Mouse (Mus musculus): ENCODE results near the gene Il1b. TPM values are rescaled to one million over a fixed set of nuclear protein-coding genes. Genes with fewer than 3 reads are reported as not detected.

Il1b gene
- polyA plus RNA-seq, 1 experiment from 2014 or later = 0.64 TPM

DNA sequence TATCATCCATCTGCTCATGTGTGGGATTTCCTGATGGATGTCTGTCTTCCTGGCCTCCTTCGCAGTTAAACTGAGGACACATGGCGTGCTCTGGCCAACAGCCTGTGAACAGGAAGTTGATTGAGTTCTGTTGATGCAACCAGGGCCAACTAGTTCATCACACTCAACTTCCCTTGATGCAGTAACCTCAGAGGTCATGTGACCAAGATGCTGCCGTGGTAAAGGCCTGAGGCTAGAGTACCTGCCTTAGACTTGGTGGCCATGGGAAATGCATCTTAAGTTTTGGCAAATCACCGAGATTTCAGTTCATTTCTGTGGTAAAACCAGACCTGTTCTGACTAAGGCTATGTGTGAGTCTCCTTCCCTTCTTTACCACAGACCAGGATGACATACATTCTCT, 55.1 kb downstream of the Il1b start:
- no peak overlapping the region for H3K9ac ChIP-seq (ENCODE audit: low read length)
- H3K27me3 ChIP-seq (ENCODE audit: control insufficient read depth, insufficient read depth, low read length) = no peaks in the 10 kb centered on the region
- H3K27ac ChIP-seq (ENCODE audit: low read length) = no peak overlapping the region
- no peak for ATAC-seq (replicated peaks; ENCODE audit: extremely low read depth, insufficient read depth, low FRiP score)
- no peaks in the 10 kb centered on the region for H3K9me3 ChIP-seq (replicated peaks; ENCODE audit: control insufficient read depth, low read length)
- H3K4me2 ChIP-seq (ENCODE audit: low read depth, low read length) = no peak overlapping the region
- no peaks in the 10 kb centered on the region for H3K36me3 ChIP-seq (ENCODE audit: control insufficient read depth, insufficient read depth)
- WGBS = 64% methylated on average over 4 of the region's 4 CpGs
- no peak overlapping the region for H3K4me3 ChIP-seq (ENCODE audit: low read length)
- no peaks in the 10 kb centered on the region for H3K4me1 ChIP-seq (ENCODE audit: control insufficient read depth, insufficient read depth, low read length)

DNA sequence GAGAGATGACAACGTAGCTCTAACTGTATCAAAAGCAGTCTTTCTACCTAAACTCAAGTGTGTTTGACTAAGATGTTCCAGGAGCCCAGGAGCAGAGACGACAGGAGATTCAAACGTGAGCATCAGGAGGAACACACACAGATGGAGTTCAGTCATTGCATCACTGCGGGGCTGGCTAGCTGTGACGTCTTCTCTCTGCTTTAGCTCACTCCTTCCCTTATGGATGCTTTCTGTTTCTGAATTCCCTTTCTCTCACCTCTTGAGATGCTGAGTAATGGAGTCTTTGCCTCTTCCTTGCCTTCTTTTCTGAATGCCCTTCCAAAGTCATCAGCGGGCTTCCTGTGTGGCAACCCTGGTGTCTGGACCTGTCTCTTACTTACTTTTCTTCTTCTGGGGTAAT, 56.1 kb downstream of the Il1b start:
- H3K27ac ChIP-seq (ENCODE audit: low read length) = no peak overlapping the region
- no peak overlapping the region for H3K9ac ChIP-seq (ENCODE audit: low read length)
- no peaks in the 10 kb centered on the region for H3K4me1 ChIP-seq (ENCODE audit: control insufficient read depth, insufficient read depth, low read length)
- H3K36me3 ChIP-seq (ENCODE audit: control insufficient read depth, insufficient read depth) = no peaks in the 10 kb centered on the region
- WGBS = 70% methylated on average over 6 of the region's 6 CpGs
- no peak for ATAC-seq (replicated peaks; ENCODE audit: extremely low read depth, insufficient read depth, low FRiP score)
- no peaks in the 10 kb centered on the region for H3K9me3 ChIP-seq (replicated peaks; ENCODE audit: control insufficient read depth, low read length)
- no peak overlapping the region for H3K4me2 ChIP-seq (ENCODE audit: low read depth, low read length)
- H3K27me3 ChIP-seq (ENCODE audit: control insufficient read depth, insufficient read depth, low read length) = no peaks in the 10 kb centered on the region
- H3K4me3 ChIP-seq (ENCODE audit: low read length) = no peak overlapping the region

Other genes starting within 250 kb of the Il1b start
- gene Chchd5, start 241.4 kb downstream of the Il1b start, polyA plus RNA-seq (2015; fragmentation: Nextera tagmentation; extraction: Ambion mirVana) = 17.6 and 18.2 TPM in 2 replicates
- gene Slc20a1, start 172.4 kb downstream of the Il1b start, polyA plus RNA-seq (2015; fragmentation: Nextera tagmentation; extraction: Ambion mirVana) = 20.5 and 21.1 TPM in 2 replicates
- gene Ckap2l, start 73.9 kb downstream of the Il1b start, polyA plus RNA-seq (2015; fragmentation: Nextera tagmentation; extraction: Ambion mirVana) = 37.7 and 47.8 TPM in 2 replicates
- 0.11 and 0.22 TPM in 2 replicates for gene Il1a, start 61.2 kb downstream of the Il1b start, polyA plus RNA-seq (2015; fragmentation: Nextera tagmentation; extraction: Ambion mirVana)
- gene F830045P16Rik, start 165.5 kb upstream of the Il1b start, polyA plus RNA-seq (2015; fragmentation: Nextera tagmentation; extraction: Ambion mirVana) = not detected in 2 replicates
- 14.7 and 15.8 TPM in 2 replicates for gene Sirpa, start 221.7 kb upstream of the Il1b start, polyA plus RNA-seq (2015; fragmentation: Nextera tagmentation; extraction: Ambion mirVana)